Mouse (Mus musculus): ENCODE measurements around the gene Rpl37. TPM values are rescaled to one million over a fixed set of nuclear protein-coding genes. Genes with fewer than 3 reads are reported as not detected.

Gene Rpl37
- polyA plus RNA-seq, 1 experiment from 2014 or later, result 540 TPM

DNA sequence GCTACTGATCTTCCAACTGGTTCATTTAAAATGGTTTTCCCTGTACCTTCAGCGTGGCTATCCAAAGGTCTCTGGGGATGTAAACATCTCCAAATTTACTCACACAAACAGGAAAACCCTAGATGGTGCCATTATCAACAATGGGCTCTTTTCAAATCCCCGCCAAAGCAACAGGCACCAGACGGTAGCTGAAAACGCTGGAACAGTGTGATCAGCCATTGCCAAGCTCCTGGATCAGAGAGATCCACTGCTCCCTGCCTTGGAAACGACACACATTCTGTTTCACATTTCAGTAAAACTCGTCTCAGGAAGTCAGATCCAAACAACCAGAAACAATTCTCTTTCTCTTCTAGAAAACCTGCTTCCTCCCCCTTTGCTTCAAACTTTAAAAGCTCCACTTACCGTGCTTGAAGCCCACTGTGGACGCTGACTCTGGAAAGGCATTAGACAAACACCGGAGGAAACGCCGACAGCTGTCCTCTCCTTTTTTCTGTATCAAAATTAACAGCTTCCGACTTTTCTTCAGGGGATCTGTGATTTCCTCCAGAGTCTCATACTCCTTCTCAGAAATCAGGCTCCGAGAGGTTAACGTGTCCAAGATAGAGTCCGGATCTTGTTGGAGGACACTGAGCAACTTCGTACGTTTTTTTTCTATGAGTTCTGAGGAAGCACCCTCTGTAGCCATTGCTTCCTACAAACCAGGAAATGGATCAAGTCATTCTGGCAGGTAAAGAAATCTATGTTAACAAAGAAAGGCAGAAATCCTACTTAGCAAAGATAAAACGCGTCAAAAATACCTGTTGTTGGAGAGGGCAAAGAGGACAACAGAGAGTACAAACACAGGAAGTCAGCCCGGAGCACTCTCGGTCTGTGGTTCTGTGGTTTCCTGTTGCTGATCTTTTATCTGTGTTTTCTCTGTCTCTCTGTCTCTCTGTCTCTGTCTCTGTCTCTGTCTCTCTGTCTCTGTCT, 8.5 kb upstream of the Rpl37 start, which contains the start of gene Card6:
Card6 (minus strand) TSS at position 854 of the 969 bp plus-strand sequence.
- Histone ChIP-seq H3K27ac (no peak within 1 kb of the TSS), H3K27me3 (replicated peaks) (peaks cover 31% of the 10 kb centered on the region), H3K9me3 (replicated peaks) (no peaks in the 10 kb centered on the region), H3K4me3 (peak within 1 kb of the TSS; percentile 32), H3K4me1 (peaks cover 16% of the 10 kb centered on the region), H3K36me3 (no peaks in the 10 kb centered on the region), H3K4me2 (peak within 1 kb of the TSS; percentile 60), H3K9ac (peak within 1 kb of the TSS; percentile 5; the same call in 1 of the 2 replicates)
- ATAC-seq, result no peak
- 11% methylated on average over 21 of the region's 21 CpGs for WGBS (ENCODE audit: insufficient replicate concordance)

DNA sequence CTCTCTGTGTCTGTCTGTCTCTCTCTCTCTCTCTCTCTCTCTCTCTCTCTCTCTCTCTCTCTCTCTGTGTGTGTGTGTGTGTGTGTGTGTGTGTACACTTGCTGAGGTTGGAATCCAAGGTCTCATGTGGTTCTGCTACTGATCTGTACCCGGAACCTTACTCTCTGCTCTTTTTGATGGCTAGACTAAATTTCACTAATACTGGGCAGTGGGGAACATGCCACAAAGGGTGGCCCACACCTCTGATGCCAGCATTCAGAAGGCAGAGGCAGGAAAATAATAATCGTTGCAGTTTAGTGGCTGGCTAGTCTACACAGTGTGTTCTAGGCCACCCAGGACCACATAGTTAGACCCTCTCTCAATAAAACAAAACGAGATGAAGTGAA, 7.8 kb upstream of the Rpl37 start:
- Histone ChIP-seq H3K4me2 (peak overlapping the region; percentile 60), H3K9ac (no peak overlapping the region)

GRCm38 (mm10) chr15:5112651-5113050, 3.8 kb upstream of the Rpl37 start:
- ATAC-seq, result peak; percentile 57

More for the DNA sequence above, 7.8 kb upstream of the Rpl37 start:
- H3K36me3 ChIP-seq, result no peaks in the 10 kb centered on the region
- ATAC-seq, result no peak
- H3K4me1 ChIP-seq, result peaks cover 22% of the 10 kb centered on the region
- no peaks in the 10 kb centered on the region for H3K9me3 ChIP-seq (replicated peaks)
- no peak overlapping the region for H3K27ac ChIP-seq
- 47% methylated on average over 3 of the region's 3 CpGs for WGBS (ENCODE audit: insufficient replicate concordance)
- H3K4me3 ChIP-seq, result peak overlapping the region; percentile 32; the same call in 1 of the 2 replicates
- H3K27me3 ChIP-seq (replicated peaks), result peaks cover 31% of the 10 kb centered on the region

DNA sequence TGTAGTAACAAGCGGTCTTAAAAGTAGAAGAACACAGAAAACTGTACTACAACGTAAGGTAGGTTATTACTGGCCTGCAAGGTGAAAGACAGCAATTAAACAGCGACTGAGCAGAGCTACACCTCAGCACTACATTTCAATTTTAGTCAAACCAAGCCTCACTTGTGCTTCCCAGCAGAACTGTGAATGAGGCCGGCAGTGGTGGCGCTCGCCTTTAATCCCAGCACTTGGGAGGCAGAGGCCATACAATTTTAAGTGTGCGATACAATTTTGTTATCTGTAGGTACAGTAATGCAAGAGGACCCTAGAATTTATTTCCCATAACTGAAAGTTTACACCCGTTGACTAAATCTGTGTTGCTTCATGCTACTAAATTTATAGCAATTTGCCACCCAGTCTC, 1.3 kb upstream of the Rpl37 start:
- WGBS (ENCODE audit: insufficient replicate concordance), result 57% methylated on average over 8 of the region's 8 CpGs
- no peak for ATAC-seq
- H3K9ac ChIP-seq, result peak overlapping the region; percentile 77
- H3K4me1 ChIP-seq, result peaks cover 64% of the 10 kb centered on the region
- H3K27me3 ChIP-seq (replicated peaks), result peaks cover 4% of the 10 kb centered on the region
- H3K9me3 ChIP-seq (replicated peaks), result no peaks in the 10 kb centered on the region
- H3K4me3 ChIP-seq, result peak overlapping the region; percentile 86
- H3K36me3 ChIP-seq, result peaks cover 32% of the 10 kb centered on the region
- H3K4me2 ChIP-seq, result peak overlapping the region; percentile 87
- H3K27ac ChIP-seq, result peak overlapping the region; percentile 87

More at GRCm38 (mm10) chr15:5112651-5113050, 3.8 kb upstream of the Rpl37 start:
- 34% methylated on average over 3 of the region's 3 CpGs for WGBS (ENCODE audit: insufficient replicate concordance)
- Histone ChIP-seq H3K27ac (peak overlapping the region; percentile 61), H3K36me3 (peaks cover 7% of the 10 kb centered on the region), H3K4me1 (peaks cover 47% of the 10 kb centered on the region), H3K9me3 (replicated peaks) (no peaks in the 10 kb centered on the region), H3K4me3 (no peak overlapping the region), H3K4me2 (peak overlapping the region; percentile 41), H3K27me3 (replicated peaks) (peaks cover 25% of the 10 kb centered on the region), H3K9ac (0 out of 2 replicates have a peak overlapping the region, but pooled peaks have one; percentile 13)

GRCm38 (mm10) chr15:5117031-5117601, 671 bp downstream of the Rpl37 start:
- ATAC-seq, result no peak
- WGBS (ENCODE audit: insufficient replicate concordance), result under 1% methylated on average over 22 of the region's 22 CpGs
- Histone ChIP-seq H3K4me3 (peak overlapping the region; percentile 86), H3K27ac (peak overlapping the region; percentile 79), H3K4me1 (peaks cover 65% of the 10 kb centered on the region), H3K4me2 (peak overlapping the region; percentile 87), H3K9ac (peak overlapping the region; percentile 92), H3K36me3 (peaks cover 52% of the 10 kb centered on the region), H3K27me3 (replicated peaks) (no peaks in the 10 kb centered on the region), H3K9me3 (replicated peaks) (no peaks in the 10 kb centered on the region)

GRCm38 (mm10) chr15:5118626-5119025, 2.2 kb downstream of the Rpl37 start:
- Histone ChIP-seq H3K27me3 (replicated peaks) (no peaks in the 10 kb centered on the region), H3K36me3 (peaks cover 67% of the 10 kb centered on the region), H3K9ac (peak overlapping the region; percentile 92), H3K4me3 (peak overlapping the region; percentile 86), H3K27ac (peak overlapping the region; percentile 79), H3K9me3 (replicated peaks) (no peaks in the 10 kb centered on the region), H3K4me1 (peaks cover 50% of the 10 kb centered on the region), H3K4me2 (peak overlapping the region; percentile 87)
- ATAC-seq, result no peak
- 68% methylated on average over 9 of the region's 9 CpGs for WGBS (ENCODE audit: insufficient replicate concordance)

- Histone ChIP-seq H3K9ac (peak overlapping the region; percentile 92), H3K9me3 (replicated peaks) (no peaks in the 10 kb centered on the region), H3K4me2 (peak overlapping the region; percentile 87), H3K4me3 (peak overlapping the region; percentile 86; the same call in 1 of the 2 replicates), H3K27me3 (replicated peaks) (no peaks in the 10 kb centered on the region), H3K36me3 (peaks cover 69% of the 10 kb centered on the region), H3K27ac (peak overlapping the region; percentile 79), H3K4me1 (peaks cover 44% of the 10 kb centered on the region)
- no peak for ATAC-seq
- WGBS (ENCODE audit: insufficient replicate concordance), result 53% methylated on average over 2 of the region's 2 CpGs
Measured at GRCm38 (mm10) chr15:5119192-5119591, 2.7 kb downstream of the Rpl37 start.

DNA sequence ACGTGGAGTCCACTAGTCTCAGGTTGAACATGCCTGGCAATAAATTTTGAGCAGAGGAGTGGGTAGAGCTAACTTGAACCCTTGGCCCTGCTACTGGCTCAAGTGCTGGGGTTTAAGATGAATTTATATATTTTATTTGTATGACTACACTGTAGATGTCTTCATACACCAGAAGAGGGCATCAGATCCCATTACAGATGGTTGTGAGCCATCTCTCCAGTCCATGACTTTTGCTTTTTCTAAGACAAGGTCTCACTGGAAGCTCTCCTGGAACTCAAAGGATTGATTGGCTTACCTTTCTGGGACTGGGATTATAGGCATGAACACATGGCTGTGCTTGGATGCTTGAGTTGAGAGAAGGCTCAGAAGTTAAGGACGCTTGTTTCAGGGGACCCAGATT, 3.3 kb downstream of the Rpl37 start:
- peak overlapping the region; percentile 79 for H3K27ac ChIP-seq
- no peak for ATAC-seq
- H3K4me3 ChIP-seq, result no peak overlapping the region; the same call in 1 of the 2 replicates
- no peak overlapping the region; the same call in 1 of the 2 replicates for H3K9ac ChIP-seq
- H3K4me1 ChIP-seq, result peaks cover 39% of the 10 kb centered on the region
- H3K4me2 ChIP-seq, result peak overlapping the region; percentile 87
- no peaks in the 10 kb centered on the region for H3K9me3 ChIP-seq (replicated peaks)
- no peaks in the 10 kb centered on the region for H3K27me3 ChIP-seq (replicated peaks)
- peaks cover 74% of the 10 kb centered on the region for H3K36me3 ChIP-seq
- 81% methylated on average over 2 of the region's 2 CpGs for WGBS (ENCODE audit: insufficient replicate concordance)

DNA sequence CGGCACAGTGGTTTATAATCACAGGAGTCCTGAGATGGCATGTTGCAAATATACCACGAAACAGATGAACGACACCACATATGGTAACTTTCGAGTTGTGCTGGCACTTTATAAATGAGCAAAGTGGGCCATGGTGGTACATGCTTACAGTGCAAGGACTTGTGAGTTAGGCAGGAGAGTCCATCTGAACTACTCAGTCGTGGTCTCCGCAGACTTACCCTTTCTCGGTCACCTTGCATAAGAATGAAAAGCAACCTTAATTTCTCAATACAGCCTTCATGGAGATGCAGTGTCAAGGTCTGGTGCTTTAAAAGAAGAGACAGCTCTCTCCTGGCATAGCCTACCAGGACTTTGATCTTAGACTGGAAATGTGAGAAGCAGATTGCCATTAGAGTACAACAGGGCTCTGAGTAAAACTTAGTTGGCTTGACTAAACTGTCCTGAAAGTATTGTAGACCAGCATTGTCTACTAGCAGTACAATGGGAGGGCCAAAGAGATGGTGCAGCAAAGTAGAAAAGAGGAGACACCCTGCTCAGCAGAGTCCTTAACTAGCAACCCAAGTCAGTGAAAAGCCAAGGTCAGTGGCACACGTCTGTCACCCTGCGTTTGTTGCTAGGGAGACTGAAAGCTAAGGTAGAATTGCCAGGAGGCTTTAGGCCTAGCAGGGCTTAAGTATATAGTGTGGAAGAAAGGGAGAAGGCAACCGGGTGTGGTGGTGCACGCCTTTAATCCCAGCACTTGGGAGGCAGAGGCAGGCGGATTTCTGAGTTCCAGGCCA, 5.3 kb downstream of the Rpl37 start:
- Histone ChIP-seq H3K4me2 (no peak overlapping the region), H3K9me3 (replicated peaks) (no peaks in the 10 kb centered on the region), H3K27me3 (replicated peaks) (no peaks in the 10 kb centered on the region), H3K36me3 (peaks cover 84% of the 10 kb centered on the region), H3K4me3 (no peak overlapping the region), H3K4me1 (peaks cover 32% of the 10 kb centered on the region), H3K27ac (peak overlapping the region; percentile 27; the same call in 1 of the 2 replicates), H3K9ac (no peak overlapping the region)
- 75% methylated on average over 12 of the region's 12 CpGs for WGBS (ENCODE audit: insufficient replicate concordance)
- peak; percentile 25; the same call in 1 of the 2 replicates for ATAC-seq

GRCm38 (mm10) chr15:5126456-5126855, 10.0 kb downstream of the Rpl37 start:
- H3K9me3 ChIP-seq (replicated peaks), result no peaks in the 10 kb centered on the region
- H3K27ac ChIP-seq, result no peak overlapping the region
- no peaks in the 10 kb centered on the region for H3K27me3 ChIP-seq (replicated peaks)
- H3K36me3 ChIP-seq, result peaks cover 39% of the 10 kb centered on the region
- H3K4me2 ChIP-seq, result no peak overlapping the region
- H3K4me1 ChIP-seq, result peaks cover 48% of the 10 kb centered on the region
- H3K9ac ChIP-seq, result no peak overlapping the region
- no peak overlapping the region for H3K4me3 ChIP-seq
- 64% methylated on average over 4 of the region's 4 CpGs for WGBS (ENCODE audit: insufficient replicate concordance)
- no peak for ATAC-seq

- Histone ChIP-seq H3K36me3 (peaks cover 29% of the 10 kb centered on the region), H3K27ac (peak overlapping the region; percentile 37; the same call in 1 of the 2 replicates), H3K27me3 (replicated peaks) (no peaks in the 10 kb centered on the region), H3K4me2 (no peak overlapping the region), H3K4me3 (no peak overlapping the region), H3K4me1 (peaks cover 56% of the 10 kb centered on the region), H3K9me3 (replicated peaks) (no peaks in the 10 kb centered on the region), H3K9ac (no peak overlapping the region)
- 61% methylated on average over 2 of the region's 2 CpGs for whole genome bisulfite sequencing (ENCODE audit: insufficient replicate concordance)
- ATAC-seq, result no peak
Measured at GRCm38 (mm10) chr15:5127487-5127886, 11.0 kb downstream of the Rpl37 start.
